Mouse (Mus musculus): Measurements from ENCODE around the gene Themis3.

DNA sequence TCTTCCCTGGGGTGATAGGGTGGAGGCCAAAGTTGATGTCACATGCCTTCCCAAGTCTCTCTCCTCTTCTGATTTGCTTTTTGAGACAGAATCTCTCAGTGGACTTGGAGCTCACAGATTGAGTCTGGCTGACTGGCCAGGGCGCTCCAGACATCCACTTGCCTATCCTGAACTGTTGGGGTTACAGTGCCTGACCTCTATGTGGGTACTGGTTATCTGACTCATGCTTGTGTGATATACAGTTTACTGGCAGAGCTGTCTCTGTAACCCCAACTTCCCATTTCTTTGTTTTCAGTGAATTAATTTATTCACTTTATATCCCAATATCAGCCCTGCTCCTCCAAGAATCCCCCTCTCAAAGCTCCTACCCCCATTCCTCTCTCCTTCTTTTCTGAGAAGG is 62.1 kb downstream of the Themis3 start:
- TF ChIP-seq TAL1 (IDR thresholded peaks at IDR 0.05; ENCODE audit: low read length) (no peak), GATA1 (IDR thresholded peaks at IDR 0.05; ENCODE audit: low read length) (no peak)

All from erythroblast, embryonic 14.5 days (primary cell).